Mouse (Mus musculus) embryonic fibroblast, embryonic 13.5 days (primary cell): ENCODE data around the gene Itsn2.

Source experiments
- CTCF ChIP-seq: IDR thresholded peaks from 2 replicates; pipeline ENCODE4 v1.5.1; 2011; ENCODE audit warnings: mild to moderate bottlenecking, control low read depth, low read length, moderate library complexity, borderline replicate concordance; ENCODE audit not compliant: insufficient read depth
- POLR2A ChIP-seq: IDR thresholded peaks from 2 replicates; pipeline ENCODE4 v1.6.1; 2011; ENCODE audit warnings: low read depth, mild to moderate bottlenecking, control low read depth, low read length, moderate library complexity

DNA sequence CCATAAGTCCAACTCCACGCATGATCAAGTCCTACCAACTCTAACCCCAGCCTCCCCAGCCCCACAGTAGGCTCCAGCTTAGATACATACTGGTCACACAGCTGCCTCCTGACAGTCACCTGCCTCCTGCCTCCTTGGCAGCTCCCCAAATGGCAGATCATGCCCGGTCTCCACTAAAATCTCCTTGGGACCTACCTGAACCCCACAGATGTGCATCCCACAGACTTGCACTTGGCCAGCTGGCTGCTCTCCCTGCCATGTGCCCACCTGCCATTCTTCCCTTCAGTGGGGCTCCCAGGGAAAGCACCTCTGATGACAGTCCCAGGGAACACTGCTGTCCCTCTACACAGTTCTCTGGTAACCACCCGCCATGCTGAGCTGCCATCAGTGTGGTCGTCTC, 115.9 kb downstream of the Itsn2 start:
- no peak for TF ChIP-seq CTCF
- TF ChIP-seq POLR2A: no peak
